Mouse (Mus musculus) adrenal gland, postnatal 25 days (tissue): ENCODE measurements at regions not wholly inside any gene's neighbourhood (a gene's known extent, or its start where the extent isn't known, plus 50 kb on each side); places are given as distances from the start of the nearest gene placed in this dataset.

ENCODE experiments used
- DNase-seq: peaks from one replicate; pipeline ENCODE4 v3.0.0; 2021; ENCODE audit warnings: mixed read lengths

- DNase-seq: no peak
These were observed 144.6 kb upstream of the Sgcd start for GRCm38 (mm10) chr11:48133335-48133734.

DNA sequence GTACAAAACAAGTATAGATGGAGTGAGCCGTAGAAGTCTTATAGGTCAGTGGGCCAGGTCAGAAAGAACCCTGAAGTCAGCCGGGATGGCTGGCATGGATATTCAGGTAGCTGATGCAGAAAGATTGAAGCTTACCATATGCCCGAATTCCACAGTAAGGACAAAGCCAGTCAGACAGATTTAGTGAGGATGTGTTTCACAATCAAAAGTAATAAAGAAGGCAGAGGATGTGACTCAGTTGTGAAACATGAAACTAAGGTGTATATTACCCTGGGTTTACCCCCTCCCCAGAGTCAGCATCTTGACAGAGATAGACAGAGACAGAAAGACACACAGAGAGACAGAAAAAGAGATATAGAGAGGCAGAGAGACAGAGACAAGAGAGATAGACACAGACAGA is 109.3 kb upstream of the Sgcd start:
- no peak for DNase-seq

DNA sequence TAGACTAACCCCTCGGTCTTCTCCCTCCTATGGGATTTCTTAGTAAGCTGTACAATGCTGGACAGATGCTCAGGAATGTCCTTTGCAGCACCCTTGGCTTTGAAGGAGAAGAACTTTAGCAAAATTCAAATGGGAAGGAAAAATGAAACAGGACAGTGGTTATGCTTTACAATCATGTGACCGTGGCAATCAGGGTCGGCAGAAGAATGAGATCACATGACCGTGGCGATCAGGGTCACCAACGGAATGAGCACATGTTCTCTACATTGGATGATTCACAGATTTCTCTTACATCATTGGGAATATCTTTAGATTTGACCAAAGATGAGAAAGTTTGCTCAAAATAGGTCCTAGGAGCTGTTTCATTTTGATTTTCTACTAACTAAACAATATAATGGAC is 108.7 kb upstream of the Sgcd start:
- DNase-seq: no peak

DNA sequence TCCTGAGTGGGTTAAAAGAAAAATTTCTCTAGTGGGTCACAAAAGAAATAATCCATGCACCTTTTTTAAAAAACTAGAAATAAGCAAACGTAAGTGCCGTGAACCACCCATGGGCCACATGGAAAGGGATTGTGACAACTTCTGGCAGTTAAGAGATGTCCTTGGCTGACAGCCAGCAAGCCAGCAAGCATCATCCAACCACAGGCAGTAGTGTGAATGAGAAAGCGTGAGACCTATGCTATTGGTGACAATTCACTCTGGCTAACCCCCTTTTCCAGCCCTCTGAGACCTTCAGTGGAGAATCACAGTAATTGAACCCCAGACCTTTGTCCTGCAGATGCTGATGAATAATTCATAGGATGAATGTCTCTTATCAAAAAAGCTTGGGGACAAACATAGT is 78.3 kb upstream of the Sgcd start:
- DNase-seq: peak; percentile 54

DNA sequence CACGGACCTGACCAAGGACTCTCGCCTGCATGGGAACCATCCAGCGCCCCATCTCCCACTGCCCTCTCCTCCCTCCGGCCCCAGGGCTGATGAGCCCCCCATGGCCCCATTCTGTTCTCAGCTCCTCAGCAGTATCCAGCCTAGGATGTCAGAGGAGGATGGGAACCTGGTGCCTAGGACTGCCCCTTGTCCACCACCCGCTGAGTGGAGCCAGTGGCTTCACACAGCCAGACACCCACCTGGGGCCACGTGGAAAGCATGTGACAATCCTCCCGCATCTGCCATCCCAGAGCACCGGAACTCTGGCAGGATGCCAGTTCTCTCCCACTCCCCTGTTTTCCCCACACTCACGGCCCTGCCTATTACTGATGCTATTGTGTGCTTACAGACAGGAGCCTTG is 75.0 kb upstream of the Sgcd start:
- DNase-seq: peak; percentile 1

GRCm38 (mm10) chr11:48061501-48061900 is 72.7 kb upstream of the Sgcd start:
- no peak for DNase-seq

DNA sequence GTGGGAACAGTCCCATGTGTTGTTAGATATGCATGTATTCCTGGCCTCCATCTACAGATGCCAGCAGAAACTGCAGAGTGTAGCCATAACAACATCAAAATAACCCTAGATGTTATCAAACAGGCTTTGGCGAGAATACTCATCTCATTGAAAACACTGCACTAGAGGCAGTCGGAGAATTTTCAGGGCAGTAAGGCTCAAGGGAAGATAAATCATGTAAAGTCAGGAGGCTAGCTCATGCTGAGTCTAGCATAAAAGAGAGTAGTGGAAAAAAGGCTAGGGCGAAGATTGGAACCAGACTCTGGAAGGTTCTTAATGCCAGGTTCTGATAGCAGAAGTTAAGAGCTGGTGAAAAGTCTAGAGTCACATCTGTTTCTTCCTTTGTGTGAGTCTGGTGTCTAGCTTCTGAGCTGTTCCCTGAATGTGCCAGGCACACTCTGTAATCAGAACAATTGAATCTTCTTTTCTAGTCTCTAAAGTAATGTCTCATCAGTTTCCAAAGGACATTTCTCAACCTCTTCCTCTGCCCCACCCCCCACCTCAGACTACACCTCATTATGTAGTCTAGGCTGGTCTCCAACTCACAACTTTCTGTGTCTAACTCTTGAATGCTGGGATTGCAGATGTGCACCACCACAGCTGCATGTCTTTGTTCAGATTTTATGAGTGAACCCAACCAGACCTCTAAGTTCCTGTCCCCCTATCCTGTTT is 62.5 kb upstream of the Sgcd start:
- DNase-seq: no peak

DNA sequence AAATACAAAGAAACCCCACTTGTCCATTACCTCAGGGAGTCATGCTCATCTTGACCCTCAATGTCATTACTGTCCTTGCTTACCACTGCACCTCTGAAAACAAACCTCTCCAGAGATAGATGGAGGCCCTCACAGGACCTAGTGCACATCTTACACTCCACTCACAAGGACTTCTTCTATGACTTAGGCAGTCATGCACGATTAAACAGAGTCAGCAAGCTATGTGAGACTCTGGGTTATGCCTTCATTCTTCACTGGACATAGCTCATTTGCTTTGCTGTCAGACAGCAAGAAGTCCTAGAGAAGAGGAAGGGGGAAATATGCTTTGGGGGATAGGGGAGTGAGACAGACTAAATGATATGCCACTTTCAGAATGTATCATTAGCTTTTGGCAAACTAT is 59.5 kb upstream of the Sgcd start:
- no peak for DNase-seq
